Mouse (Mus musculus) adrenal gland, postnatal 4 days (tissue): ENCODE data around the gene Hrh2. TPM values are rescaled to one million over a fixed set of nuclear protein-coding genes. Genes with fewer than 3 reads are reported as not detected.

Experiments
- DNase-seq, 2 experiments: peaks; one replicate each; pipeline ENCODE4 v3.0.0; 2021 to 2022; ENCODE audit warnings: low spot score in 2 of 2, mixed read lengths in 2 of 2
- total RNA-seq, 2 experiments: library from RNA; stranded (reverse); gene quantifications; 2 replicates each; pipeline ENCODE4 v1.2.3; 2021

Hrh2 gene
- total RNA-seq, 2 experiments from 2014 or later, result 0.17 to 0.25 TPM

GRCm38 (mm10) chr13:54215777-54216316 is 23.9 kb downstream of the Hrh2 start:
- no peak for DNase-seq

GRCm38 (mm10) chr13:54218341-54218740 is 26.4 kb downstream of the Hrh2 start:
- DNase-seq, result no peak

DNA sequence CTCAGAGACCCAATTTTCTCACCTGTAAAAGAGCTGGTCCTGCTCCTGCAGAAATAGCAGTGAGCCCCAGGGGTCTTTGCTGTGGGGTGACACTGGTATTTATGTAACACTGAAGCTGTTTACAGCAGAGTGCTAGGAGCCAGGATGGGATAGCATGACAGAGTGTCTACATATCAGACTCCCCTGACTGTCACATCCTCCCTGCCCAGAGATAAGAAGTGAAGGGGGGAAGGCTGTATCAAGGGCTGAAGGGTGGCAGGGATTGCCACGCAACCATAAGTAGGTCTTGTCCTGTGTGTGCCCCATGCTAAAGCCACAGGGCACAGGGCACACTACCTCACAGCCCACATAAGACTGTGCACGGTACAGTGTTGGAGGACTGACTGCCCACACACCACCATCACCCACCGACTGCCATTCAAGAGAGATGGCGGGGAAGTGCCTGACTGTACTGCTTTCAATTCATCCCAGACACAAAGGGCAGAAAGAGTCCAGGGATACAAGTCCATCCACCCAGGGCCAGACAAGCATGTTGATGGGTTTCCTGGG is 29.8 kb downstream of the Hrh2 start:
- no peak for DNase-seq

DNA sequence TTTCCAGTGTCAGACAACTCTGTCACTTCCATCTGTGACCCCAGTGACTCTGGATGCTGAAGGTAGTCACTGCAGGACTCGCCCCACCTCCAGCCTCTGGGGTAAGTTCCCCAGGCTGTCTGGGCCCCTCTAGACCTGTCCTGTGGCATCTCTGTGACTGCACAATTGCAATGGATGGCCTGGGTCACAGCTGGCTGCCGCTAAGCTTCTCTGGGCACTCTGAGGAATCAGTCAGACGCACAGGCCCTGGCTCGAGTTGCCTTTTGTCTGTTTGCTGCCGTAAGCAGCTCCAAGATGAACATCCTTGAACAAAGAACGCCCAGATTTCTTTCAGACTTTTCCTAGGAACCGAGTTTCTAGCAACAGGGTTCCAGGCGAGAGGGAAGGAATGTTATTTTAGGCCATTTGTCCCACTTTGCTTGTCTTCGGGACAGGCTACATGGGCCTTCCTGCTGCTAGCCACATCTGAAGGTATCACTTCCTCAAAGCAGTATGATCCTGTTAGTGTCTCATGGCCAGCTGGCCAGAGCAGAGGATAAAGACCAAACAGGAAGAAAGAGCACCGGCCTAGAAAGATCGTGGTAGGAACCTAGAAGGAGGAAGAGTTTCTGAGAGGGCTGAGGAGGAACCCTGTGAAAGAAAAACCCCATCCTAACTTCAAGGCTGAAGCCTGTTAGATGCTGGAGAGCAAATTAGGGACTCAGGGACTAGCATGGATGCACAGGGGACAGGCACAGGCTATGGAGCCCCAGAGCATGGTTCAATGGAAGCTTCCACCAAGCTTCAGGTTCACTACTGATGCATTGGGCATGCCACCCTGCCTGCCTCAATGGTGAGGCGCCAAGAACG is 31.2 kb downstream of the Hrh2 start:
- DNase-seq, result no peak

GRCm38 (mm10) chr13:54227916-54228483 is 36.1 kb downstream of the Hrh2 start:
- no peak for DNase-seq

GRCm38 (mm10) chr13:54230081-54230480 is 38.2 kb downstream of the Hrh2 start:
- DNase-seq, result no peak

- no peak for DNase-seq
These were observed 39.9 kb downstream of the Hrh2 start for GRCm38 (mm10) chr13:54231868-54232267.

GRCm38 (mm10) chr13:54237512-54237911 is 45.6 kb downstream of the Hrh2 start:
- DNase-seq, result no peak

DNA sequence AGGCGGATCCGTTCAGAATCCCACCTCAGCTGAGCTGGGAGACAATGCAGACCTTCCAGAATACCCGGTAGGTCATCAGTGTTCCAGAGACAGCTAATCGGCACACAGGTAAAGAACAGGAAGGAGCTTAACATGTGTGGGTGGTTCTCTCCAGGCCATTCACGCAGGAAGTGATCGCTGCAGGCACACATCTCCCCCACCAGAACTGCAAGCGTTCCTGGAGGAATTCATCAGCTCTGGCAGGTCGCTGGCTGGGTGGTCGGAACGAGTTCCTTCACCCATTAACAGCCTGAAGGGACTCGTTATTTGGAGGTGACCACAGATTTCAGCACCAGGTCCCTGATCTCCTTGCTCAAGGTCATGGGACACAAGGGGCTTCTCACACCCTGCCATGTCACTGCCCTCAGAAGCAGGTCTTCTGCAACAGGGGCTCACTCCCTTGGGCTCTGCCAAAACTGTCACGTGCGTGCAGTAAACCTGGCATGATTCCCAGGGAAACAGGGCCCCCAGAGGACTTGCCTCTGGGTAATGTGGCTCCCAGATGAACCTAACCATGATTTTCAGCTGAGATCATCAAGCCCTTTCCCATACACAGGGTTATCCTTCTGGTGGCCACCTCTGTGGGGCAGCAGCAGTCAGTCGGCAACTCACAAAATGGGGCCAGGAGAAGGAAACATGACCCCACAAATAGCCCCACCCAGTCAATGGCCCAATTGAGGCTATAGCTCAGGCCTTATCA is 46.8 kb downstream of the Hrh2 start:
- no peak for DNase-seq

DNA sequence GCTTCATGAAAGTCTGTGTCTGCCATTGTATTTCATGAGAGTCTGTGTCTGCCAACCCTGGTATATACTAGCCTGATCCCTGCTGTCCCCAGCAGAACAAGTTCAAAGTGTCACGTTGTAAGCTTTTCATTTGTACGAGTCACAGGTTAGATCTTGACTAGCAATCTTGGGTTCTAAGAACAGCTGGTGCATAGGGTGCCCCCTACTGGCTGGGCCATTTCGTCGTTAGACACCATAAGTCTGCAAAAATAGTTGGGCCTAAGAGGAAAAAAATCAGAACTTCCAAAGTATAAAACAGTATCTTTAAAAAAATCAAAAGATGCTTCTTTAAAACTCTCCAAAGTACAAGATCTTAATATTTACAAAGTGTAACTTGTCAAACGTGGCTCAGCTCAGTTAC is 50.5 kb downstream of the Hrh2 start:
- no peak for DNase-seq

- DNase-seq, result no peak
These were observed 53.3 kb downstream of the Hrh2 start for GRCm38 (mm10) chr13:54245204-54245603.

- peak; percentile 37 to 46 for DNase-seq
These were observed 55.6 kb downstream of the Hrh2 start for GRCm38 (mm10) chr13:54247545-54247944.

DNA sequence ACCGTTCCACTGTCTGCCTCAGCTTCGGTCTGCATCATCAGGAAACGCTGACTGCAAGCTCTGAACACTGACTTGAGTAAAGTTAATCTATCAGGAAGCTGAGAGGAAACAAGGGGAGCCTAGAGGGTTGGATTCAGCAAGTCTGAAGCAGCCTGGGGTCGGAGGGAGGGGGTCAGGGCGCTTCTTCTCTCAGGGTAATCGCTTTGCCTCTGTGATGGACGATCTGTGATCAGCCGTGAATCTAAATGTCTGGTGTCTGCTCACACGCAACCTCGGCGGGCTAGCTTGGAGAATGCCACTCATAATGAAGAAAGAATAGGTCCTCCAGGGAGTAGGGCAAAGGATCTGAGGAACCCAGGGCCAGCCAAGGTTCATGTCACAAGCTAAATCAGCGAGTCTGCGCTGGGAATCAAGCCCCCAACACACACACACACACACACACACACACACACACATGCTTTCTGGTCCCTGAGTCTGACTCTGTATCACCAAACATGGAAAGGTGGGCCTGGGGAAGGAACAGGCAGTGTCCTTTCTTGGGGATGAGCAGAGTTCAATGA is 56.6 kb downstream of the Hrh2 start:
- DNase-seq, result no peak

DNA sequence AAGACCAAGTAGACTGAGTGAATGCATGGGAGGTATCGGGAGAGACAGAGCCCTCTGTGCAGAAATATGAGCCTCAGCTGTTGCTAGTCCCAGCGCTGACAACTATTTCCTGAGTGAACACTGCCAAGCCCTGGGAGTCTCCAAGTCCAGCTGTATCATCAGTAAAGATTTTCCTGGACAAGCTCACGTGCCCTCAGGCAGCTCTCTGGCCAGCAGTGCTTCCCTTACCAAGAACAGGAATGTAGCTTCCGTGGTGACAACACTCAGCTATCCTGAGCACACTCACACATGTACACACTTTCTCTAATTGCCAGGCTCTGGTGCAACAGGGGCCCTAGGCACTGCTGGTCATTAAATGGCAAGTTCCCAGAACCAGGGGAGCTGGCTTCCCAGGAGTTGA is 57.1 kb downstream of the Hrh2 start:
- DNase-seq, result no peak

DNA sequence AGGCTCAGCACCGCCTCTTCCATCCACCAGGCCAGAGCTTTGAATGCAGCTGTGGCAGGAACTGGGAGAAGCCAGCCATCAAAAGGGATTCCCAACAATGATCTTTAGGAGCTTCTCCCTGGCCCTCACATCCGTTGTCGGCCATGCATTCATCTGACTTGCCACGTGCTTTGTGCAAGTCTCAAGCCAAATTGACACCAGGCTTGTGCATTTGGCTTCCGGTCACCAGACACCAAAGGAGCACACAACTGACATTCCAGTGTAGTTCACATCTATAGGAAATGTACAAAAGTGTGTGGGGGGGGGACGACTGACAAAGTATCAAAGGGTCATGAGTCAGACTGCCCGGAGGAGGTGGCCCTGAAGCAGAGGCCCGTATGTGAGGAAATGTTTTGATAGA is 58.4 kb downstream of the Hrh2 start:
- DNase-seq, result no peak

DNA sequence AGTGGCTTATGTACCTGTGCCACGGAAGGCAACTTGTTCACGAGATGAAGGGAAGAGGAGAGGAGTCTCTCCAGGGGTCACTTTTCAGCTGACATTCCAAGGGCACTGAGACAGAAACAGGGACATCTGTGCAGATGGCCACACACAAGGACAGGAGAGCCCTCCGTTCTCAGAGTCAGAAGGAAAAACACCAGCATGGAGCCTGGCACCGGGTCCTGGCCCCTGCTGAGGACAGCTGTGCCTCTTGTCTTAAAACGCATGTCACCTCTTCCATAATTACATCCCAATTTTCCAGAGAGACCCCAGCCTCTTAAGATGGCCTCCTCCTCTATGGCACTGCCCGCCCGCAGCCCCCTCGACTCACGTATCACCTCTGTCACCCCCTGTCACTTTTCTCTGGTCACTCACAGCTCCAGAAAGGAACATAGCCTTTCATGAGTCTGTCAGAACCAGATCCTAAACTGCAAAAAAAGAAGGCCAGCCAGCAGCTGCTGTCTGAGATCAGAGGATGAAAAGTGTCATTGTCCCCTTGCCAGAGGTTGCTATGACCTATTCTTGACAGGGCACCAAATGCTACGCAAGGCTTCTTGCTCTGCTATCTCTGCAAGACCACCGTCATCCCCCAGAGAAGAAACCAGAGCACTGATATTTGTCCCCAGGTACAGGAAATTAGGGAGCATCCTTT is 59.8 kb downstream of the Hrh2 start:
- no peak for DNase-seq

DNA sequence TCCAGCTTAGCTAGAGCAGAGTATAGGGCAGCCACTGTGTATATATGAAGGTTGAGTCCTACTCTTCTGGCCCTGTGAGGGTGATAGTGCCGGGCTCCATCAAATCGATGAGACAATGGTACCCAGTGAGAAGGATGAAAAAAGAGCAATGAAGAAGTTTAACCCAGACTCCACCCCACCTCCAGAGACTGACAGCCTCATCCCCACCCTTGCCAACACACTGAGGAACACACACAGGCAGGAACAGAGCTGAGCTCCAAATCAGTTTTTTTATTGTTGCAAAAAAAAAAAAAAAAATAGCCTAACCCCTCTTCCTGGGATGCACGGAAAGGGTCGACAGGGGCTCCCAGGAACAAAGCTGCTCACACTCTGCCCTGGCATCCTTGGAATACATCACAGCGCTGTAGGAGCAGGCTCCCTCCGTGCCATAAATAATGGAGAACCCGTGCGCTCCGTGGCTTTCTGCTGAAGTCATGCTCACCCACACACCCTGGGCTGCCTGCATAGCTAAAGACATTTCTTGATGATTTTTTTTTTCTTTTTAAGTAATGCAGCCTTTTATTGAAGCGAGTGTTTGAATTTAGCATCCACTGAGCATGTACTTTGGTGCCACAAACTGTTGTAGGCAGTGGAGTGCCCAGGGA is 65.8 kb downstream of the Hrh2 start:
- no peak for DNase-seq

DNA sequence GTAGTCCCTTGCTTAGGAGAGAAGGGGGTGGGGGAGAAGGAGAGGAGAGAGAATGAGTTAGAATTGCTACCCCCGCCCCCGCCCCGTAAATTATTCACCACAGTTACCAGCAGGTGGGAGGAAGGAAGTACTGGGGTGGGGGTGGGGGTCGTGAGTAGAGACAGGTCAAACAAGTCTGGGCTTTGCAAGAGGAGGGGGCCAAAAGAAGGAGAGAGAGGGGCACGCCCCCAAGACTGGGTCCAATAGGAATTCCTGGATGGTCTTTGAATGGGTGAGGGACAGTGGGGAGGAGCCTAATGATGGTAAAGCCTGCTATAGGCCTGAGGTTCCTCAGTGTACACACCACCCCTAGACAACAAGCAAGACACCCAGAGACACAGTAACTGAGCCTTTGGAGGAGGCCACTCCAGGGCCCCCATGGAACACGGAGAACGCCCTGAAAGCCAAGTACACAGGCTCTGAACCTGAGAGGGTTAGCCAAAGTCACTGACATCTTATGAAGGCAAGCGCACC is 66.4 kb downstream of the Hrh2 start:
- DNase-seq, result no peak

DNA sequence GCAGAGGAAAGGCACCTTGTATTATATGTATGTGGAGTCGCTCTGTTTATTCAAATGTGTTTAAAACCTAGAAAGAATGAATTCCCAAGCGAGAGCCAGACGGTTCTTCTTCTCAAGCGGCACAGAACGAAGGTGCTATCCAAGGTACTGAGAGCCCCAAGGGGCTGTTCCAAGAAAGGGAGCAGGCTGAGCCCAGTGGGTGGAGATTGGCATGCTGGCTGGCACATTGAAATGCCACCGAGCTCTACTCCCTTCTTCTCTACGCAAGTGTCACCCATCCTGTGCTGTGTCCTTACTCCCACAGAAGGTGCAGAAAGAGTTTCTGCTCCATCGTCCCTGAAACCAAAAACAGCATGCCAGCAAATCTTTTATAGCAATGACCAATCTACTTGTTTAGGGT is 68.4 kb downstream of the Hrh2 start:
- DNase-seq, result no peak
